Mouse (Mus musculus) neural tube, embryonic 14.5 days (tissue): ENCODE measurements at regions not wholly inside any gene's neighbourhood (a gene's known extent, or its start where the extent isn't known, plus 50 kb on each side); places are given as distances from the start of the nearest gene placed in this dataset.
A peak's percentile ranks its signal among the peaks of the same experiment; 100 is the strongest.

ENCODE experiments used
- ATAC-seq: fragments of 200-750 bp; cut with Nextera tagmentation; 2 replicates; pipeline ENCODE4 v1.8.0; 2017; ENCODE audit warnings: low read depth, mild to moderate bottlenecking, moderate TSS enrichment, moderate library complexity
- H3K27ac ChIP-seq: fragments of 300-500 bp; sonication (generic); 2 replicates; pipeline ENCODE4 v1.5.1; 2014; ENCODE audit warnings: low read depth, mild to moderate bottlenecking, control low read depth, low read length, moderate library complexity, mixed read lengths
- H3K27me3 ChIP-seq: fragments of 300-500 bp; sonication (generic); 2 replicates; pipeline ENCODE4 v1.6.1; 2014; ENCODE audit warnings: low read length; ENCODE audit not compliant: control insufficient read depth, insufficient read depth
- H3K36me3 ChIP-seq: fragments of 300-500 bp; sonication (generic); 2 replicates; pipeline ENCODE4 v1.6.1; 2014; ENCODE audit warnings: low read length, mixed read lengths; ENCODE audit not compliant: control insufficient read depth, insufficient read depth
- H3K4me1 ChIP-seq: fragments of 300-500 bp; sonication (generic); 2 replicates; pipeline ENCODE4 v1.6.1; 2014; ENCODE audit warnings: low read length; ENCODE audit not compliant: control insufficient read depth, insufficient read depth
- H3K4me2 ChIP-seq: fragments of 300-500 bp; sonication (generic); 2 replicates; pipeline ENCODE4 v1.6.1; 2014; ENCODE audit warnings: mild to moderate bottlenecking, low read depth, low read length, control low read depth
- H3K4me3 ChIP-seq: fragments of 300-500 bp; sonication (generic); 2 replicates; pipeline ENCODE4 v1.5.1; 2014; ENCODE audit warnings: low read depth, low read length, control low read depth, mixed read lengths
- H3K9ac ChIP-seq: fragments of 300-500 bp; sonication (generic); replicated peaks from 2 replicates; pipeline ENCODE4 v1.6.1; 2014; ENCODE audit warnings: low read depth, mild to moderate bottlenecking, control low read depth, low read length, mixed read lengths
- H3K9me3 ChIP-seq: fragments of 300-500 bp; sonication (generic); 2 replicates; pipeline ENCODE4 v1.6.1; 2016; ENCODE audit warnings: low read length; ENCODE audit not compliant: control insufficient read depth
- WGBS: fragments of 180-500 bp; shearing (Covaris S2); extraction: QIAGEN DNeasy Blood & Tissue Kit; methylation state at CpG from one replicate; pipeline ENCODE4 v1.1.7; 2014; 5-methylcytosine and 5-hydroxymethylcytosine counted together

- Histone ChIP-seq H3K27me3 (no peaks in the 10 kb centered on the region), H3K4me2 (peak overlapping the region; percentile 67), H3K36me3 (no peaks in the 10 kb centered on the region), H3K9ac (0 out of 2 replicates have a peak overlapping the region, but pooled peaks have one; percentile 34), H3K4me1 (no peaks in the 10 kb centered on the region), H3K4me3 (peak overlapping the region; percentile 31), H3K27ac (no peak overlapping the region), H3K9me3 (no peaks in the 10 kb centered on the region)
- ATAC-seq: peak; percentile 93
- WGBS: 11% methylated on average over 9 of the region's 9 CpGs
These were observed 161.2 kb downstream of the Cetn3 start for GRCm38 (mm10) chr13:81944047-81944446.

- peak overlapping the region; percentile 67 for H3K4me2 ChIP-seq
- no peaks in the 10 kb centered on the region for H3K27me3 ChIP-seq
- peak; percentile 87 for ATAC-seq
- 0 out of 2 replicates have a peak overlapping the region, but pooled peaks have one; percentile 34 for H3K9ac ChIP-seq
- H3K36me3 ChIP-seq: no peaks in the 10 kb centered on the region
- peak overlapping the region; percentile 31 for H3K4me3 ChIP-seq
- H3K4me1 ChIP-seq: no peaks in the 10 kb centered on the region
- H3K9me3 ChIP-seq: no peaks in the 10 kb centered on the region
- H3K27ac ChIP-seq: no peak overlapping the region
- 29% methylated on average over 6 of the region's 6 CpGs for WGBS
These were observed 161.6 kb downstream of the Cetn3 start for GRCm38 (mm10) chr13:81944469-81944868.

GRCm38 (mm10) chr13:81945741-81946140, 162.9 kb downstream of the Cetn3 start:
- Histone ChIP-seq H3K4me1 (no peaks in the 10 kb centered on the region), H3K4me2 (peak overlapping the region; percentile 45), H3K27ac (no peak overlapping the region), H3K4me3 (peak overlapping the region; percentile 14; the same call in 1 of the 2 replicates), H3K9ac (peak overlapping the region; percentile 41; the same call in 1 of the 2 replicates), H3K36me3 (no peaks in the 10 kb centered on the region), H3K27me3 (no peaks in the 10 kb centered on the region), H3K9me3 (no peaks in the 10 kb centered on the region)
- WGBS: 6% methylated on average over 9 of the region's 9 CpGs
- no peak for ATAC-seq

- H3K9ac ChIP-seq: no peak overlapping the region
- H3K9me3 ChIP-seq: no peaks in the 10 kb centered on the region; the same call in 1 of the 2 replicates
- no peak overlapping the region for H3K4me2 ChIP-seq
- no peaks in the 10 kb centered on the region for H3K27me3 ChIP-seq
- no peaks in the 10 kb centered on the region for H3K4me1 ChIP-seq
- H3K27ac ChIP-seq: no peak overlapping the region
- no peak overlapping the region for H3K4me3 ChIP-seq
- H3K36me3 ChIP-seq: no peaks in the 10 kb centered on the region
- WGBS: 93% methylated on average over 2 of the region's 2 CpGs
- no peak for ATAC-seq
These were observed 182.6 kb downstream of the Cetn3 start for GRCm38 (mm10) chr13:81965431-81965830.

GRCm38 (mm10) chr13:81975878-81976277, 193.0 kb downstream of the Cetn3 start:
- H3K27me3 ChIP-seq: no peaks in the 10 kb centered on the region
- no peak overlapping the region for H3K4me3 ChIP-seq
- no peak overlapping the region for H3K9ac ChIP-seq
- no peaks in the 10 kb centered on the region for H3K4me1 ChIP-seq
- ATAC-seq: no peak
- H3K9me3 ChIP-seq: no peaks in the 10 kb centered on the region
- 59% methylated on average over 2 of the region's 2 CpGs for WGBS
- no peak overlapping the region for H3K27ac ChIP-seq
- H3K36me3 ChIP-seq: no peaks in the 10 kb centered on the region
- H3K4me2 ChIP-seq: no peak overlapping the region

- Histone ChIP-seq H3K4me1 (no peaks in the 10 kb centered on the region), H3K27me3 (no peaks in the 10 kb centered on the region), H3K9ac (no peak overlapping the region), H3K4me2 (no peak overlapping the region), H3K4me3 (no peak overlapping the region), H3K36me3 (no peaks in the 10 kb centered on the region), H3K27ac (no peak overlapping the region), H3K9me3 (no peaks in the 10 kb centered on the region)
- 79% methylated on average over 6 of the region's 6 CpGs for WGBS
- no peak for ATAC-seq
These were observed 195.1 kb downstream of the Cetn3 start for GRCm38 (mm10) chr13:81978003-81978402.

GRCm38 (mm10) chr13:81979289-81979688, 196.4 kb downstream of the Cetn3 start:
- Histone ChIP-seq H3K9ac (no peak overlapping the region), H3K27ac (no peak overlapping the region)

GRCm38 (mm10) chr13:81980094-81980493, 197.2 kb downstream of the Cetn3 start:
- no peak overlapping the region for H3K4me2 ChIP-seq
- no peak overlapping the region for H3K9ac ChIP-seq
- no peak for ATAC-seq
- no peak overlapping the region for H3K27ac ChIP-seq
- H3K36me3 ChIP-seq: no peaks in the 10 kb centered on the region
- no peaks in the 10 kb centered on the region for H3K27me3 ChIP-seq
- H3K9me3 ChIP-seq: no peaks in the 10 kb centered on the region
- WGBS: 91% methylated on average over 5 of the region's 5 CpGs
- no peaks in the 10 kb centered on the region for H3K4me1 ChIP-seq
- H3K4me3 ChIP-seq: no peak overlapping the region

More at GRCm38 (mm10) chr13:81979289-81979688, 196.4 kb downstream of the Cetn3 start:
- Histone ChIP-seq H3K27me3 (no peaks in the 10 kb centered on the region), H3K4me2 (no peak overlapping the region), H3K9me3 (no peaks in the 10 kb centered on the region), H3K4me3 (no peak overlapping the region), H3K4me1 (no peaks in the 10 kb centered on the region), H3K36me3 (no peaks in the 10 kb centered on the region)
- ATAC-seq: no peak

GRCm38 (mm10) chr13:81982491-81982890, 199.6 kb downstream of the Cetn3 start:
- no peaks in the 10 kb centered on the region for H3K4me1 ChIP-seq
- 34% methylated on average over 2 of the region's 2 CpGs for WGBS
- no peaks in the 10 kb centered on the region for H3K9me3 ChIP-seq
- no peaks in the 10 kb centered on the region for H3K36me3 ChIP-seq
- no peak for ATAC-seq
- H3K27me3 ChIP-seq: no peaks in the 10 kb centered on the region
- H3K4me2 ChIP-seq: no peak overlapping the region
- no peak overlapping the region for H3K27ac ChIP-seq
- no peak overlapping the region for H3K9ac ChIP-seq
- no peak overlapping the region for H3K4me3 ChIP-seq
